Mouse (Mus musculus): ENCODE data around the gene Ormdl2.

The Ormdl2 gene

DNA sequence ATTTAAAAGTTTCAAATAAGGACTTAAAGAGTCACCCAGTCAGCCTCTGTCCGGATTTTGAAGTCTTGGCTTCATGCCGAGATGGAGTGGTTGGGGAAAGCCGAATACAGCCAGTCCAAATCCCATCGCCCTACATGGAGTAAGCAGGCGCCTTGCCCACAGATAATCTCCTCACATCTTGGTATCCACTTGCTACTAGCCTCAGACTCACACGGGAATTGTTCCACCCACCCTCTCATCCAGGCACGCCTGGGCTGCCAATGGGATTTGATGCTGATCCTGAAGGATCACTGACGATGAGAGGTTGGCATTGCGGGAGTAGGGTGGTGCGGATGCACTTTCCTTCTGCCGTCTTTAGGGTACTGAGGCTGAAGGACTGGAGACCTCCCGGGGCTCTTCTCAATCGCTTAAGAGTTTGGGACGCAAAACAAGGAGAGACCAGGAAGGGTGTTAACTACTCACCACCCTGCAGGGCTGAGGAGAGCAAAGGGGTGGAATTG lies 17.6 kb downstream of the Ormdl2 start, which contains the start of gene Dnajc14:
TSS of gene Dnajc14 (plus strand) at position 292 of the 500 bp plus-strand sequence.
- DNase-seq (ENCODE audit: low spot score in 2 of 2), result no peak

DNA sequence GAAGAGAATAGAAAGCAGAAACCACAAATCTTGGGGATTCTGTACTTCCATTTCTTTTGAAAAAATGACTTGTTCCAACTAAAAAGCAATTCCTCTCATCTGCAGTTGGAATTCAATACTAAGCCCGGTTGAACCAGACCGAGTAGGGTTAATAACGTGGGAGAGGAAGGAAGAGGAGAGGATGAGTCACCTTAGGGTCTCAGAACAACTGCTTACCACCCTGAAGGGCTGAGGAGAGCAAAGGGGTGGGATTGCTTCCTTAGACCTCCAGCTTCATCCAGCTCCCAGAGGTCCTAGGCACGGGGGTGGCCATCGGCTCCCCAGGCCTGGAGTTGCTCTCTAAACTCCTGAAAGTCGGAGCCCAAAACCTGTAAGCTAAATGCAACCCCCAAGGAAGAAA lies 18.1 kb downstream of the Ormdl2 start:
- no peak for DNase-seq (ENCODE audit: low spot score in 2 of 2)

DNA sequence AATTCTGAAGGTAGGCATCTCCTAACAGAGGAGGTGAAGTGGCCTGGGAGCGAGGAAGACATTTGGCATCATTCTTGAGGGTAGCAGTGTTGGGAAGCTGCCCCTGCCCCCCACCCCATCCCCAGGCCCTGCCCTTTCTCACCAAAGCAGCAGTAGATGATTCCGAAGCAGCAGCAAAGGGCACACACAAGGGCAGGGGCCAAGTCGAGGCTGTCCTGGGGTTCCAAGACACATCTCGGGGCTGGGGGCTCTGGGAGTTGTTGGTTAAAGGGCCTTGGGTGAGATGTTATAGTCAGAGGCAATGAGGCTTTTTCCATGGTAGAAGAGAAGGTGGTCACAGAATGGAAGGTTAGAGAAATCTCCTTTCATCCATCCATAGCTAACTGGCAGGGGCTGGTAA lies 18.5 kb downstream of the Ormdl2 start:
- no peak for DNase-seq (ENCODE audit: low spot score in 2 of 2)

DNA sequence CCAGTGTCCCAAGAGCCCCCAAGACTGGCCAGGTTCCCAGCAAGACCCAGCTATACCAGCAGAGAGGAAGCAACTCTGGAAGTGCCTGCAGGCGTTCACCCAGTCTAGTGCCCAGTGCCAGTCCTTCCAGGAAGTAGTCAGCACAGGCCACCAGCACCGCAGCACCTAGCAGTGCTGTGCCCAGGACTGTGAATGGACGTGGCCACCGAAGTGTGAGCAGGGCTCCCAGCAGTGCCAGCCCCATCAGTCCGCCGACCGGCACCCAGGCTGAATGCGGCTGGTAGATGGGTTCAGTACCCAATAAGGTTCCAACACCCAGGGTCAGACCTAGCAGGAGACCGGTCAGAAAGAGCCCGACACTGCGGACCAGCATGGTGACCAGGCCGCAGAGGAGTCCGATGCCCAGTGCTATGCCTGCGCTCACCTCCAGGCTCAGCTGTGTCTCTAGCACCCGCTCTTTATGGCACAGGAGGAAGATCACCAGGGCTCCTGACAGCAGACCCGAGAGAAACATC lies 19.4 kb downstream of the Ormdl2 start:
- DNase-seq (ENCODE audit: low spot score in 2 of 2), result no peak

DNA sequence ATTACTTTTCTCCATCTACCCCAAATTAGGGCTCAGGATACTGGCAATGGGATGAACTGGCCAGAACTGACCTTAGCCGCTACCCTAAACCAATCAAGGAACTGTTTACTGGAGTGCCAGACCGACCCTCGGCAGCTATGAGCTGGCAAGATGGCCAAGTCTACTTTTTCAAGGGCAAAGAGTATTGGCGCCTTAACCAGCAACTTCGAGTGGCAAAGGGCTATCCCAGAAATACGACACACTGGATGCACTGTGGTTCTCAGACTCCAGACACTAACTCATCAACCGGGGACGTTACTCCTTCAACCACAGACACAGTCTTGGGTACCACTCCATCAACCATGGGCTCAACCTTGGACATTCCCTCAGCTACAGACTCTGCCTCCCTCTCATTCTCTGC lies 22.8 kb downstream of the Ormdl2 start:
- no peak for DNase-seq (ENCODE audit: low spot score in 2 of 2)

DNA sequence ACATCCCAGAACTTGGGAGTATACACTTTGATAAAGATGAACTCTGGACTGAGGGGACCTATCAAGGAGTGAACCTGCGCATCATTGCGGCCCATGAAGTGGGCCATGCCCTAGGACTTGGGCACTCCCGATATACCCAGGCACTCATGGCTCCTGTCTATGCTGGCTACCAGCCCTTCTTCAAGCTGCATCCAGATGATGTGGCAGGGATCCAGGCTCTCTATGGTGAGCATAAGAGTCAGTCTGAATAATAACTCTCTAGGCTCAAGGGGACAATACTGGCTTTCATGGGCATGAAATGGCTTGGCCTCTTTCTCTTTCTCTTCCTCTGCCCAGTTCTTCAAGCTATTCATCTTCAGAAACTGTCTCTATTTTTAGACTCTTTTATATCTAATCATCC lies 25.9 kb downstream of the Ormdl2 start:
- DNase-seq (ENCODE audit: low spot score in 2 of 2), result no peak

DNA sequence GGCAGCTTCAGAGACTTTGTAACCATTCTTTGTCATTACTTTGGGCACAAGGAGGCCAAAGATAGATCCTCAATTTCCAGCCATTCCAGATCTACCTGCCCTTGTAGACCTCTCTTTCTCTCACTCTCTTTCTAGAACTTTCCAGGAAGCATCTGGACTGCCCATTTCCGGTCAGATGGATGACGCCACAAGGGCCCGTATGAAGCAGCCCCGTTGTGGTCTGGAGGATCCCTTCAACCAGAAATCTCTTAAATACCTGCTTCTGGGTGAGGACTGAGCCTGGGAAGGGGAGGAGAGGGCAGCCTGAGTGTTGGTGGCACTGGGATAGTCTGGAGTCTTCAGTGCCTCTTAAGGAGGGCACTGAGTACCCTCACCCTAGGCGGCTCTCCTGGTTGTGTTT lies 27.1 kb downstream of the Ormdl2 start:
- no peak for DNase-seq (ENCODE audit: low spot score in 2 of 2)

DNA sequence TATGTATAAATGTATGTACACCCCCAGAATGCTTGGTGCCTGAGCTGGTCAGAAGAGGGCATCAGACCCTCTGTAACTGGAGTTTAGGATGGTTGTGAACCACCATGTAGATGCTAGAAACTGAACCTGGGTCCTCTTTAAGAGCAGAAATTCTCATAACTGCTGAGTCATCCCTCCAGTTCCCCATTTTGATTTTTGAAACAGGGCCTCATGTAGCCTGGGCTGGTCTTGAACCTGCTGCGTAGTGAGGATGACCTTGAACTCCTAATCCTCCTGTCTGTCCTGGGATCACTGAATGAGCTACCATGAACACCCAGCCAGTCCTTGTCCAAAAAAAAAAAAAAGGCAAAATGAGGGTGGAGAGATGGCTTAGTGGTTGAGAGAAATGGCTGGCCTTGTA lies 28.2 kb downstream of the Ormdl2 start:
- DNase-seq (ENCODE audit: low spot score in 2 of 2), result no peak

DNA sequence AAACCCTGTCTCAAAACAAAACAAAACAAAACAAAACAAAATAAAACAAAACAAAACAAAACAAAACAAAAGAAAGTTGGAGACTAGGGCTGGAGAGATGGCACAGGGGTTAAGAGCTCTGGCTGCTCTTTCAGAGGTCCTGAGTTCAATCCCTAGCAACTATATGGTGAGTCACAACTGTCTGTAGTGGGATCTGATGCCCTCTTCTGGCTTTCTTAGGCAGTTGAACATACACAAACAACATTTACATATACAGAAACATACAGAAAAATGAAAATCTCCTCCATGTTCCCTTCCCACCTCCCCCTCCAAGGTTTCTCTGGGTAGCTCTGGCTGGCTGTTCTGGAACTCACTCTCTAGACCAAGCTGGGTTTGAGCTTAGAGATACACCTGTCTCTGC lies 29.4 kb downstream of the Ormdl2 start:
- no peak for DNase-seq (ENCODE audit: low spot score in 2 of 2)

DNA sequence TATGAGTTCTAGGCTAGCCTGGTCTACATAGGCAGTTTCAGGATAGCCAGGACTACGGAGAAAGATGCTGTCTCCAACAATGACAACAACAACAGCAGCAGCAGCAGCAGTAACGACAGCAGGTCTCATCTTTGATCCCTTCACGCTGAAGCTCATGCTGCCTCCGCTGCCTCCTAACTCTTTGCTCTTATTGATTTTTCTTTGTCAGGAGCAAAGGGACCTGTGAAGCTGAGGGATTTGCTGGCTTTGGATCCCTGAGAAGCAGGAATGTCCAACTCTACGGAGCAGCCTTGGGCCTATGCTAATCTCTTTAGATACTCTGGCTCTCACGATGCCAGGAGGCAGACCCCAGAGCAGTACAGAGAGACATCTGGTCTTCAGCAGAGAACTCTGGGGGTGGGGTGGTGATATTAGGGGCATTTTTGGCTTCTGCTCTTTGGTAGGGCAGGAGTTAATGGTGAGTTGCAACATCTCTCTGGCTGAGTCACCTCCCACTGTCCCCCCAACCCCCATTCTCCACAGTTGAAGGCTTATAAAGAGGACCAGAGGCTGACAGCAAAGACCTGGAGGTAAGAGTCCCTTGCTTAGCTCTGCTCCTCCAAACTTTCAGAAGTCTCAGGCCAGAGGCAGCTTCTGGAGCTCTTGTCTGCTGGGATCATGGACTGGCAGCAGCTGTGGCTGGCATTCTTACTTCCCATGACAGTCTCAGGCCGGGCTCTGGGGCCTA lies 30.9 kb downstream of the Ormdl2 start, which contains the start of gene Mmp19:
TSS of gene Mmp19 (plus strand) at position 513 of the 727 bp plus-strand sequence.
- no peak for DNase-seq (ENCODE audit: low spot score in 2 of 2)

DNA sequence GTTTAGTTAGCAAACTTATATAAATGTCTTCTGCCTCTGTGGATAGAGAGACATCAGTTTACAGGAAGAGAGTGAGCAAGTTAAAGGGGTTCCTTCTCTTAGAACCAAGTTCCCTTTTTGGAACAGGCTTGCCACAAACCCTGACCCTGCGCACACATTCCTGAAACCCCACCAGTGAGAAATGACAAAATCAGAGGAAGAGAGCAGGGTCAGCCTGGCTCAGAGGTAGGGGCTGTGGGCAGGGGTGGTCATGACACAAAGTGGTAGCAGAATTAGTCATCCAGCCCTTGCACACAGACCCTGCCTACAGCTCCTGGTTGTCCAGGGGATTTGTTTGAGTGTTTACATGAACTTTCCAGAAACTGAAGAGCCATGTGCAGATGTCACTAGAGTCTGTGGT lies 41.2 kb downstream of the Ormdl2 start:
- DNase-seq (ENCODE audit: low spot score in 2 of 2), result no peak

DNA sequence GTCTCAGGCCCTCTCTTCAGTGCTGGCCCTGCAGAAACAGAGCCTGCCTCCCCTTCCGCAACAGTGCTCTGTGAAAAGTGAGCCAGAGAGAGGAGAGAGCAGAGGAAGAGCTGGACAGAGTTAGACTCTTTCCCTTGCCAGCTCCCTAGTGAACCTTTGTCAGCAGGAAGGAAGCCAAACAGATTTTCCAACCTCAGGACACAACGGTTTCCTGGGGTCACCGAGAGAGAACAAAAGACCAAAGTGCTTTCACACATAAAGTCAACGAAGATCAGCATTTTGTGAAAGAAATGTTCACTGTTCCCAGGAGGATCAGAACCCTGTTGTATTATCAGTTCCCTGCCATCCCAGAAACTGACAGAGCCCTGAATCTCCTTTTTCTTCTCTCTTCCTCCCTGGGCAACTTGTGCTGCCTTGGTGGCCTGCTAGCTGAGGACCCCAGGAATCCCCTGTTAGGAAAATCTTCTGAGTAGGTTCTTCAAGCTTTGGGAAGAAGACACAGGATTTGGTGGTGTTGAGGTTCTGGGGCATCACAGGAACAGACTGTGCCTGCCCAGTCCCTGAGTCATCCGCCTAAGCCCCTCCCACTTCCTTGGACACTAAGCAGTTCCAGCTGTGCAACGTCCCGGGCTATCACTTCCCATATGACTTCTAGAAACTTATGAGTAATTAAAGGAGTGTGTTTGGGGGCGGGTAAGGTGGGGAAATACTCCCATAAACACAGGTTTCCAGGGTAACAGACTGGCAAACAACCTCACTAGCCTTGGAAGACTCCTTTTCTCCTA lies 42.2 kb downstream of the Ormdl2 start:
- peak in 1 of 2 experiments; percentile 40 for DNase-seq (ENCODE audit: low spot score in 2 of 2)

DNA sequence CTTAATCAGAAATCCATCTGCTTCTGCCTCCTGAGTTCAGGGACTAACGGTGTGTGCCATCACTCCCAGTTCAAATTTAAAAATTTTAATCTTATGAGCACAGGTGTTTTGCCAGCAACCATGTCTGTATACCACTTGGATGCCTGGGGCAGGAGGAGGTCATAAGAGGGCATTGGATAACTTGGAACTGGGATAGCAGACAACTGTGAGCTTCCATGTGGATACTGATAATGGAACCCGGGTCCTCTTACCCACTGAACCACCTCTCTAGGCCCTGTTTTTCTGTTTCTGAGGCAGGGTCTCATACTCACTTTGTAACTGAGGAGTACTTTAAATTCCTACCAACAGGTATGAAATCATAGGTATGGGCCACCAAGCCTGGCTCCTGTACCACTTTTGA lies 43.0 kb downstream of the Ormdl2 start:
- DNase-seq (ENCODE audit: low spot score in 2 of 2), result no peak

DNA sequence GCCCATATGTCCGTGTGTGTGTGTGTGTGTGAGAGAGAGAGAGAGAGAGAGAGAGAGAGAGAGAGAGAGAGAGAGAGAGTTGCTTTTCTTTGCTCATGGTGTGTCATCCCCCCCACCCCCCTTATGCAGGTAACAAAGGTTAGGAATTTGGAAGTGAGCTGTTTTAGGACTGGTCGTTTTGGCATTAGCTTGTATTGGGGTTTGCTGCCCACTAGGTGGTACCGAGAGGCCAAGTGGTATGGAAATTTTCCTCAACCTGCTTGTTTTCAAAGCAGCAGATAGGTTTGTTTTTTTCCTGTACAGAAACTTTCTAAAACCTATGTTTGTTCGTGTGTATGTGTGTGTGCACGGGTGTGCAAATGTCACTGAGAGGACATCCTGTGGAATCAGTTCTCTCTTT lies 47.8 kb downstream of the Ormdl2 start:
- no peak for DNase-seq (ENCODE audit: low spot score in 2 of 2)

DNA sequence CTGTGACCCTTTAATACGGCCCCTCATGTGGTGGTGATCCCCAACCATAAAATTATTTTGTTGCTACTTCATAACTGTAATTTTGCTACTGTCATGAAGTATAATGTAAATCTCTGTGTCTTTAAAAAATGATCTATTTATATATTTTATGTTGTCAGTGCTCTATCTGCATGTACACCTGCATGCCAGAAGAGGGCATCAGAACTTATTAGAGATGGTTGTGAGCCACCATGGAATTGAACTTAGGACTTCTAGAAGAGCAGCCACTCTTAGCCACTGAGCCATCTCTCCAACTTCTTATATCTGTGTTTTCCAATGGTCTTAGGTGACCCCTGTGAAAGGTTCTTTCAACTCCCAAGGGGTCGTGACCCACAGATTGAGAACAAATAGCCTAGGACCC lies 48.5 kb downstream of the Ormdl2 start:
- no peak for DNase-seq (ENCODE audit: low spot score in 2 of 2)

Data from spleen, postnatal 4 days (tissue).